Comparison of ENCODE assay signal across 8 mouse cellular contexts in genomic region chr12:80115142-80115862, GRCm38 (mm10). TPM values are rescaled to one million over a fixed set of nuclear protein-coding genes. Genes with fewer than 3 reads are reported as not detected.
A peak's percentile ranks its signal among the peaks of the same experiment; 100 is the strongest.
DNase-seq lines count a peak whose midpoint lies in the region; ATAC-seq lines count a peak whose summit lies in the region.

No protein-coding gene starts in this region.

- peaks cover 15% of the 10 kb centered on the region for H3K4me1 ChIP-seq in intestine, embryonic 16.5 days (ENCODE audit: control insufficient read depth, insufficient read depth, low read length)
- H3K4me1 ChIP-seq in limb, embryonic 15.5 days = peaks cover 15% of the 10 kb centered on the region; the same call in 1 of the 2 replicates
- H3K4me1 ChIP-seq in midbrain, embryonic 16.5 days (ENCODE audit: control insufficient read depth, insufficient read depth, low read length) = peaks cover 28% of the 10 kb centered on the region

- H3K27me3 ChIP-seq in intestine, embryonic 16.5 days (replicated peaks; ENCODE audit: control insufficient read depth, insufficient read depth, low read length) = no peaks in the 10 kb centered on the region
- H3K27me3 ChIP-seq in limb, embryonic 15.5 days = no peaks in the 10 kb centered on the region
- H3K27me3 ChIP-seq in midbrain, embryonic 16.5 days (ENCODE audit: control insufficient read depth, insufficient read depth, low read depth, low read length) = peaks cover 12% of the 10 kb centered on the region

- H3K4me2 ChIP-seq in intestine, embryonic 16.5 days (ENCODE audit: low read depth, low read length) = peak overlapping the region; percentile 92
- peak overlapping the region; percentile 79 for H3K4me2 ChIP-seq in limb, embryonic 15.5 days
- peak overlapping the region; percentile 98 for H3K4me2 ChIP-seq in midbrain, embryonic 16.5 days (ENCODE audit: low read length)

- peak; percentile 68 to 79 for DNase-seq in left cerebral cortex, adult 18-20 months (ENCODE audit: low spot score in 2 of 2)
- DNase-seq in left cerebral cortex, adult 11 months (ENCODE audit: low spot score) = no peak
- peak; percentile 93 for DNase-seq in embryo, embryonic 11 days
- peak; percentile 69 to 81 for DNase-seq in gastrocnemius, postnatal 4 days (ENCODE audit: low spot score in 2 of 2)
- peak; percentile 77 to 79 for DNase-seq in spleen, postnatal 14 days (ENCODE audit: low spot score in 2 of 2)

- H3K9ac ChIP-seq in intestine, embryonic 16.5 days (ENCODE audit: low read depth, low read length) = peak overlapping the region; percentile 91
- H3K9ac ChIP-seq in limb, embryonic 15.5 days = peak overlapping the region; percentile 78
- peak overlapping the region; percentile 83 for H3K9ac ChIP-seq in midbrain, embryonic 16.5 days (ENCODE audit: low read depth, low read length)

- H3K4me3 ChIP-seq in intestine, embryonic 16.5 days (ENCODE audit: low read length) = peak overlapping the region; percentile 90
- H3K4me3 ChIP-seq in limb, embryonic 15.5 days = peak overlapping the region; percentile 71
- peak overlapping the region; percentile 80 for H3K4me3 ChIP-seq in midbrain, embryonic 16.5 days (ENCODE audit: low read depth, low read length)

- peak overlapping the region; percentile 100 for H3K27ac ChIP-seq in intestine, embryonic 16.5 days (ENCODE audit: low read length)
- peak overlapping the region; percentile 99 for H3K27ac ChIP-seq in limb, embryonic 15.5 days
- H3K27ac ChIP-seq in midbrain, embryonic 16.5 days (ENCODE audit: low read length) = peak overlapping the region; percentile 89

- WGBS in intestine, embryonic 16.5 days = 0% methylated on average over 70 of the region's 71 CpGs
- under 1% methylated on average over 70 of the region's 71 CpGs for WGBS in limb, embryonic 15.5 days
- under 1% methylated on average over 65 of the region's 71 CpGs for WGBS in midbrain, embryonic 16.5 days

- H3K36me3 ChIP-seq in intestine, embryonic 16.5 days (ENCODE audit: control insufficient read depth, insufficient read depth, low read length) = peaks cover 3% of the 10 kb centered on the region
- H3K36me3 ChIP-seq in limb, embryonic 15.5 days = peaks cover 5% of the 10 kb centered on the region
- 0 out of 2 replicates have a peak, but pooled peaks cover 2% of the 10 kb centered on the region for H3K36me3 ChIP-seq in midbrain, embryonic 16.5 days (ENCODE audit: control insufficient read depth, insufficient read depth, low read length)

- H3K9me3 ChIP-seq in intestine, embryonic 16.5 days (ENCODE audit: control insufficient read depth, low read length) = no peaks in the 10 kb centered on the region
- H3K9me3 ChIP-seq in limb, embryonic 15.5 days = no peaks in the 10 kb centered on the region
- H3K9me3 ChIP-seq in midbrain, embryonic 16.5 days (replicated peaks; ENCODE audit: control insufficient read depth, low read length, poor library complexity, severe bottlenecking) = no peaks in the 10 kb centered on the region

- ATAC-seq in intestine, embryonic 16.5 days = peak; percentile 72
- 0 out of 2 replicates have a peak, but pooled peaks have one; percentile 32 for ATAC-seq in limb, embryonic 15.5 days (ENCODE audit: insufficient number of reproducible peaks, low FRiP score, low TSS enrichment, low read depth)
- ATAC-seq in midbrain, embryonic 16.5 days = peak; percentile 89

RNA-seq across cellular contexts. Expression of gene Zfp36l1, which starts 2.5 kb away (rescaled TPM):
- total RNA-seq in left cerebral cortex, adult 18-20 months (2021) = 10 to 100 TPM; 43.0 to 53.8 TPM
- 100 to 1,000 TPM; 132 to 157 TPM for total RNA-seq in gastrocnemius, postnatal 4 days (2021)
- 79.7 and 89.1 TPM in 2 replicates for polyA plus RNA-seq in intestine, embryonic 16.5 days (2015; fragmentation: Nextera tagmentation; extraction: Ambion mirVana)
- polyA plus RNA-seq in limb, embryonic 15.5 days (2015; fragmentation: Nextera tagmentation; extraction: Ambion mirVana) = 147 and 148 TPM in 2 replicates
- polyA plus RNA-seq in midbrain, embryonic 16.5 days (2015; fragmentation: Nextera tagmentation; extraction: Ambion mirVana) = 26.5 and 29.9 TPM in 2 replicates

Comparison
In these comparisons a context has a peak if more than half of its experiments do, and no peak if none do; other contexts are left out.
1. ATAC-seq: peak in every context shown above with its lines; median percentile 89 in midbrain, embryonic 16.5 days; 72 in intestine, embryonic 16.5 days; 32 in limb, embryonic 15.5 days.